Mouse (Mus musculus): ENCODE data around the gene Gpr143. TPM values are rescaled to one million over a fixed set of nuclear protein-coding genes. Genes with fewer than 3 reads are reported as not detected.

Gene Gpr143
- total RNA-seq, 4 experiments from 2014 or later = not detected

Other genes with a start within 250 kb of the Gpr143 start
- gene Cldn34a, start 218.6 kb upstream of the Gpr143 start, total RNA-seq (2022) = not detected
- gene Shroom2, start 12.5 kb upstream of the Gpr143 start, total RNA-seq (2022) = 1 to 10 TPM; 3.2 to 5.1 (median 3.8) TPM
- not detected for gene Usp51, start 224.5 kb downstream of the Gpr143 start, total RNA-seq (2022)